ENCODE assay signal across 19 mouse cellular contexts in the genomic region with DNA sequence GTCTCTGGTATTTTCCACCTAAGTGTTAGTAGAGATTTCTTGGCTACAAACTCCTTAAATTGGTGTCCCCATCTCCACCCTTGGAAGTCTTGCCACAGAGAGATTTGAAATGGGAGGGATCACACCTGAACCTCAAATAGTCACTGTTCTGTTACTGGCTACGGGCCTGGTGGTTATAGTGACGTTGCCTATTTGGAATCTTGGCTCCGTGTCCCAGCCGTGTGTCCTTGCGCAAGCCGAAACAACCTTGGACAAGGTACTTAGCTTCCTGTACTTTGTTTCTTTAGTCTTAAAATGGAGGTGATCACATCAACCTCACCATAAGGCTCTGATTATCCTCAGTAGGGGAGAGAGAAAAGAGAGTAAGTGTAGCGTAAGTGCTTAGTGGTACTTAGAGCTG. TPM values are rescaled to one million over a fixed set of nuclear protein-coding genes. Genes with fewer than 3 reads are reported as not detected.
DNase-seq lines count a peak whose midpoint lies in the region; ATAC-seq and TF ChIP-seq lines count a peak whose summit lies in the region.
"Had no signal": no experiment of that assay in that cellular context is flagged by ENCODE, and none has a peak within 500 bp of the region (broad histone marks: within the 10 kb centered on the region; RNA-seq: fewer than 3 reads in every experiment).

No protein-coding gene starts in this region.

- DNase-seq in adrenal gland, adult 2 months, result peak; percentile 71
- no peak for DNase-seq in adrenal gland, adult 8-10 months
- peak; percentile 81 for DNase-seq in kidney, adult 2 months
- DNase-seq in 3134 (ENCODE audit: extremely low read depth, insufficient read length, low spot score), result peak; percentile 58
- peak; percentile 65 for DNase-seq in lung, adult 2 months
- DNase-seq in frontal cortex, postnatal 10 days (ENCODE audit: low spot score in 2 of 2), result no peak
- DNase-seq: cerebellum, adult 11-12 months; cerebellum, postnatal 36 days; layer of hippocampus, adult 9-11 months; thymus, postnatal 4 days had no signal

- no peaks in the 10 kb centered on the region for H3K27me3 ChIP-seq in kidney, adult 2 months (replicated peaks; ENCODE audit: control insufficient read depth, insufficient read depth, low read length)
- H3K27me3 ChIP-seq in kidney, embryonic 16.5 days (ENCODE audit: insufficient read depth, low read length), result no peaks in the 10 kb centered on the region
- H3K27me3 ChIP-seq: forebrain, embryonic 15.5 days; heart, embryonic 15.5 days; limb, embryonic 12.5 days had no signal

- ATAC-seq in kidney, embryonic 16.5 days (ENCODE audit: low FRiP score, low TSS enrichment), result no peak
- ATAC-seq in megakaryocyte, adult 5-6 weeks (ENCODE audit: poor library complexity, severe bottlenecking), result no peak
- ATAC-seq: forebrain, embryonic 15.5 days; intestine, postnatal 0 days; midbrain, embryonic 16.5 days had no signal

- H3K9ac ChIP-seq in kidney, embryonic 16.5 days (replicated peaks; ENCODE audit: low read length), result no peak overlapping the region
- H3K9ac ChIP-seq: forebrain, embryonic 15.5 days; heart, embryonic 15.5 days; hindbrain, embryonic 14.5 days; limb, embryonic 12.5 days had no signal

- H3K4me2 ChIP-seq in kidney, embryonic 16.5 days (replicated peaks; ENCODE audit: low read depth, low read length), result no peak overlapping the region
- H3K4me2 ChIP-seq: forebrain, embryonic 15.5 days; heart, embryonic 15.5 days; hindbrain, embryonic 14.5 days; limb, embryonic 12.5 days had no signal

- H3K4me3 ChIP-seq in kidney, adult 2 months (ENCODE audit: insufficient read depth, low read depth, low read length), result no peak overlapping the region
- no peak overlapping the region for H3K4me3 ChIP-seq in kidney, embryonic 16.5 days (ENCODE audit: low read length)
- no peak overlapping the region for H3K4me3 ChIP-seq in lung, adult 2 months (replicated peaks; ENCODE audit: extremely low read depth, low read depth, low read length)
- H3K4me3 ChIP-seq: forebrain, embryonic 15.5 days; heart, embryonic 15.5 days; limb, embryonic 12.5 days; megakaryocyte, embryonic 14.5 days had no signal

- WGBS in kidney, adult 2 months, result 67% methylated on average over 7 of the region's 7 CpGs
- WGBS in kidney, embryonic 16.5 days, result 87% methylated on average over 7 of the region's 7 CpGs
- WGBS in lung, adult 2 months, result 68% methylated on average over 7 of the region's 7 CpGs

- H3K4me1 ChIP-seq in kidney, adult 2 months (ENCODE audit: control insufficient read depth, insufficient read depth, low read length), result peaks cover 7% of the 10 kb centered on the region; the same call in 1 of the 2 replicates
- H3K4me1 ChIP-seq in kidney, embryonic 16.5 days (ENCODE audit: insufficient read depth, low read length), result no peaks in the 10 kb centered on the region
- peaks cover 5% of the 10 kb centered on the region; the same call in 1 of the 2 replicates for H3K4me1 ChIP-seq in lung, adult 2 months (ENCODE audit: control insufficient read depth, insufficient read depth, low read length)
- H3K4me1 ChIP-seq: forebrain, embryonic 15.5 days; heart, embryonic 15.5 days; limb, embryonic 12.5 days had no signal

- no peak for TF ChIP-seq POLR2A in kidney, adult 2 months (IDR thresholded peaks at IDR 0.05; ENCODE audit: low read depth, low read length)
- no peak for TF ChIP-seq POLR2A in lung, adult 2 months (IDR thresholded peaks at IDR 0.05; ENCODE audit: borderline replicate concordance, extremely low read depth, low read depth, low read length)

- no peaks in the 10 kb centered on the region for H3K36me3 ChIP-seq in kidney, adult 2 months (ENCODE audit: control insufficient read depth, insufficient read depth, low read length)
- no peaks in the 10 kb centered on the region for H3K36me3 ChIP-seq in kidney, embryonic 16.5 days (ENCODE audit: insufficient read depth, low read length)
- H3K36me3 ChIP-seq: forebrain, embryonic 15.5 days; heart, embryonic 15.5 days; limb, embryonic 12.5 days had no signal

- no peaks in the 10 kb centered on the region for H3K9me3 ChIP-seq in kidney, embryonic 16.5 days (ENCODE audit: low read length)
- H3K9me3 ChIP-seq: forebrain, embryonic 15.5 days; heart, embryonic 15.5 days; limb, embryonic 12.5 days had no signal

- H3K27ac ChIP-seq in kidney, adult 2 months (ENCODE audit: insufficient read depth, low read depth, low read length), result peak overlapping the region; percentile 39
- no peak overlapping the region for H3K27ac ChIP-seq in kidney, embryonic 16.5 days (ENCODE audit: low read length)
- H3K27ac ChIP-seq: forebrain, embryonic 15.5 days; heart, embryonic 15.5 days; hindbrain, embryonic 14.5 days; limb, embryonic 12.5 days had no signal

- TF ChIP-seq CTCF in kidney, adult 2 months (conservative IDR thresholded peaks at IDR 0.05; ENCODE audit: insufficient read depth, insufficient read length, low read depth, low read length), result no peak
- TF ChIP-seq CTCF in lung, adult 2 months (IDR thresholded peaks at IDR 0.05; ENCODE audit: insufficient read depth, low read length), result no peak

RNA-seq across cellular contexts. Expression of a gene that starts 13.7 kb away (rescaled TPM):
- 100 to 1,000 TPM; 424 to 599 TPM for total RNA-seq in adrenal gland, adult 2 months (2021)
- polyA plus RNA-seq in adrenal gland, adult 2 months (2012; rRNA removed), result 590 and 604 TPM in 2 replicates
- 100 to 1,000 TPM; 495 to 753 (median 629) TPM for total RNA-seq in adrenal gland, adult 8-10 months (2022)
- 609 and 859 TPM in 2 replicates for polyA plus RNA-seq in kidney, adult 2 months (2012; rRNA removed)
- 114 TPM in 2 replicates for polyA plus RNA-seq in kidney, embryonic 16.5 days (2015; fragmentation: Nextera tagmentation; extraction: Ambion mirVana)
- polyA plus RNA-seq in lung, adult 2 months (2012; rRNA removed), result 259 and 473 TPM in 2 replicates
- total RNA-seq in megakaryocyte, adult 5-6 weeks (2015), result 0.04 TPM in 1 of 2 replicates, not detected in the other
- total RNA-seq in megakaryocyte, adult 5-6 weeks (2017), result 0.08 and 0.44 TPM in 2 replicates

Comparison
In these comparisons a context has a peak if more than half of its experiments do, and no peak if none do; other contexts are left out.
1. DNase-seq: peak in adrenal gland, adult 2 months (single experiment), kidney, adult 2 months (single experiment), 3134 (single experiment) and lung, adult 2 months (single experiment); none in adrenal gland, adult 8-10 months (single experiment) and frontal cortex, postnatal 10 days (0 of 2).